Mouse (Mus musculus) adrenal gland, adult 18-20 months (tissue): ENCODE measurements around the gene Drd5. TPM values are rescaled to one million over a fixed set of nuclear protein-coding genes. Genes with fewer than 3 reads are reported as not detected.
A peak's percentile ranks its signal among the peaks of the same experiment; 100 is the strongest.

Source experiments
- DNase-seq, 2 experiments: peaks; one replicate each; pipeline ENCODE4 v3.0.0; 2021 to 2022; ENCODE audit warnings: low spot score in 2 of 2
- total RNA-seq, 2 experiments: library from RNA; stranded (reverse); gene quantifications; 1 replicate in 1 of 2; 2 replicates in 1 of 2; pipeline ENCODE4 v1.2.3; 2021

The Drd5 gene
- total RNA-seq, 2 experiments from 2014 or later, result not detected

DNA sequence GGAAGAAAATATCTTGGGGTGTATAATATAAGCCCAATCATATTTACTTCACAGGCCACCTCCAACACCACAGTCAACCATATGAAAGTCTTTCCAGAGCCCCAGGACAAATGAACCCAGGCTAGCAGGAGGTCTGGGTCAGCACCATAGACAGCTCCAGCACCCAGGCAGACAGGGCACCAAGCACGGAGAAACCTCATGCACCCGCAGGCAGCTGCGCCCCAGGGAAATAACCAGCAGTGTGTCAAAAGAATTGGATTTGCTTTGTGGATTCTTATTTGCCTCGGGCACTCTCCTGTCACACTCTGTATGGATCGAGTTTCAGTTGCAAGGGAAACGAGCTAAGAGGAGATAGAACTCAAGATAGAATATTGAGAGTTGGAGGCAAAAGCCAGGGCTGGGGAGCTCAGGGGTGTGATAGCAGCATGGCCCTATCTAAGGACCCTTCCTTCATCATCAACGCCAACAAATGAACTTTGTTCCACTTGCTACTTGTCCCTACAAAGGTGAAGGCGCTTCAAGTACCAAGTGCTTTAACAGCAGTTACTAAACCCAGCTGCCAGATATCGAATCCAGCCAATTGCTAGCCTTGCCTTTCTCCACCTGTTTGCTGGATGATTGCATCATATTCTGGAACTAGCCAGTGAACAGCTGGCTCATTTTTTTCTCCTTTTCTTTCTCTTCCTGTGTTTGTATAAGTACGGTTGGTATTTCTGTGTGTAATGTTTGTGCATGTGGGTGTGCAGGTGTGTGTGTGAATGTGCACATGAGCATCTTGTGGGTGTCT, 27.7 kb downstream of the Drd5 start:
- peak; percentile 5 to 23 for DNase-seq

DNA sequence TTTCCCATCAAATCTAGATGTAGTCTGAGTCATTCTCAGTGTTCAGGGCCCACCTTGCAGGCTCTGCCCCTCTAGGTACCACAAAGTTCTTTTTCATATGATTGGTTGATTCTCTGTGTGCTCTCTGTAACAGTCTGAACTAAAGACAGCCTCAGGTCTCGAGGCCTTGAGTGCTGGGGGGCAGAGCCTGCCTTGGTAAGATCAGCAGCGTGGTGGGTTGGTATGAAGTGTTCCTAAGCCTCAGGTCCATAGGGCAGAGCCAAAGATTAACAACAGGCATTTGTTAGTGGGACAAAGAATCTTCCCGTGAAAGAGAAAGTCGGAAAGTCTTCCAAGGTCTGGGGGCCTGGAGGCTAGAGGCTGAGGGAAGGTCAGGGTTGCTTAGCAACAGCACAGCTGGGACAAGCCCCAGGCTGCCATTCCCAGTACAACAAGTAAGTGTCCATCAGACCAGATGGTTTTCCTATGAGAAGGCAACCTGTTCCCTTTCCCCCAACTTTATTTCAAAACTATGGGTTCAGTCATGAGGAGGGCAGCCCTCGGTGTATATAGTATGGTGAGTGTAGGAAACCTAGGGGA, 31.3 kb downstream of the Drd5 start:
- DNase-seq, result no peak

DNA sequence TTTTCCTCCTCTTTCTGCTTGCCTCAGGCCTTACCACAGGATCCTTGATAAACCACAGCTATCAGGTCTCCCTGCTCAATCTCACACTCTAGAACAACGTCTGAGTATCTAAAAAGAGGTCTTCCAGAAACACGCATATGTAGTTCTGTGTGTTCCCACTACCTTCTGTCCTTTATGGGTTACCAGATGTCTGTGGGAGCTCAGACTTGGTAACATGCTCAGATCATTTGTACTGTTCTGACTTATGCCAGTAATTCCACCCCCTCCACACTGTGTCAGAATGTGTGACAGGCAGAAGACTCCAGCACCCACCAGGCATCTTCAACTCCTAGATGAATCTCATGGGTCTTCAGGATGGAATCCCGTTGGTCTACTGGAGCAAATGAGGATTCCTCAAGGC, 37.8 kb downstream of the Drd5 start:
- no peak for DNase-seq

DNA sequence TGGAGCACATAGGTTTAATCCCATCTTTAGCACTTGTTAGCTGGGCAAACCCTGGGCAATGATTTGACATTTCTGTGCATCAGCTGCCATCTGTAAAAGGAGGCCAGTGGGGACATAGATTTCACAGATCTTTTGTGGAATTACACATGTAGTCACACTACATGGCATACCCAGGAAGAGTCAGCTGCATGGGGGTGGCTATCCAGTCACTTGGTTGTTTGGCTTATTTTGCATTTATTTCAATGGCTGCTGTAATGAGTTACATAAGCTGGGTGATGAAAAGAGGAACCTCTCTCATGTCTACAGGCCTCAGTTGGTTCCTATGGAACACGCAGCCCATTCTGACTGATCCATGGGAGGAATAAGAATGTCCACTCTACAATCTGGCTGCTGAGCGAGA, 40.5 kb downstream of the Drd5 start:
- no peak for DNase-seq

DNA sequence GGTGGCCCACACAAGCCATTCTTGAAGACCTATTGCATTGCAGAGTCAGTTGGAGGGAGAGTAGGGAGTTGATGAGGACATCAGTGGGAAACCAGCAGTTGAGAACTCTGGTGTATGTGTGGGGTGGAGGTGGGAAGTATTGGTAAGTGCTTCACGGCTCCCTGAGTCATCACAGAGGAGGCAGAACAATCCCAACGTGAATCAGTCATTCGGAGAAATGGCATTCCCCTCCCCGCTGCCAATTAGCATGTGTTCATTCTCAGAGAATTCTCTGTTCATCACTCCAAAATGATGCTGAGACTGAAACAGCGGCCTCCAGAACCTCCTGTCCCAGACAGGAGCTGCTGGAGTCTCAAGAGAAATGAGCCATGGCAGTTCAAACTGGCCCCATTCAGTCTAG, 45.2 kb downstream of the Drd5 start:
- DNase-seq, result no peak

DNA sequence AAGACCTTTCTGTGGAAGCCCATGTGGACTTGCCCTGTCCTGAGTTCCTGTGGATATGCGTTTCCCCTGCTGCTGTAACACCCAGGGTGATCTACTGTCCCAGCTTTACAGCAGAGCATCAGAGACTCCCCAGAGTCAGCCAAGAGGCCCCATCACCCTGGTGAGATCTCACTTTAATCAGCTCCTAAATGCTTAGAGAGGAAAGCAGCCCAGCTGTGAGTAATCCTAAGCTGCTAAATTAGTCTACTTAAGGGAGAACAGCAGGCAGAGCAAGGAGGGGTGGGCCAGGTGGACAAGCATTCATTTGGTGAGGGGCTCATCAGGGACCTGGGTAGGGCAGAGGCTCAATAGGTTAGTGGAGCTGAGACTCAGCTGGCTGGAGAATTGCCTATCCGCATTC, 46.4 kb downstream of the Drd5 start:
- DNase-seq, result no peak

DNA sequence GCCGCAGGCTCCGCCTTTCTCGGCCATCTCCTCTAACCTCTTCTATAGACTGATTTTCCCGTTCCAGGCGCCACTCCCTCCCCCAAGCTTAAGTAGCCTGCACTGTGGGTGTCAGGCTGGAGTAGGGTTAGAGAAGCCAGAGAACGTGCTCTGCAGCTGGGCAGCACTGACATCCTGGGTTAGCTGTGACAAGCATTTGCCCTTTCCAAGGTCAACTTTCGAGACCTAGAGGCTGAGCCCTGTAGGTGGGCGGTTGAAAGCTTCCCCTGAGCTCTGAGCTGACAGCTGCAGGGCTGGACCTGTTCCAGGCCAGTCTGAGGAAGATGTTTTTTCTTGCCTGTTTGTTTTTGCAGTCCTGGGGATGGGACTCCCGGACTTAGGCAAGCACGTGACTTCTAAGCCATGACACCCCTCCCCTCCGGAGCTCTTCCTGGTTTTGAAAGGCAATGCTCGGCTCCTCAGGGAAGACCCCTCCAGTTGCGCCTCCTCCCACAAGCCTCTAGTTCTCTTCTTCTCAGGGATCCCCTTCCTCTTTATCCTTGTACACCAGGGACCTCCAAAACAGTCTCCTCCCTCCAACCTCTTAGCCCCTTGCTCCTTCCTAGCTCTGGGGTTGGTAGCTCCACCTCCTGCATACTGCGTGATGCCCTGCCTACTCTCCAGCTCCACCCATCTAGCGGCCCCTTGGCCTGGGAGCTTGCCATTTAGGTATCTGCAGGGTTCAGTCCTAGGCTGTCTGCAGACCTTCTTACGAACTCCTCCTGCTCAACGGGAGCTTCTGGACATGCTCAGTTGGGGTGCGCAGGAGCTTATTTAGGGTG, 47.7 kb downstream of the Drd5 start:
- peak in 1 of 2 experiments; percentile 9 for DNase-seq

DNA sequence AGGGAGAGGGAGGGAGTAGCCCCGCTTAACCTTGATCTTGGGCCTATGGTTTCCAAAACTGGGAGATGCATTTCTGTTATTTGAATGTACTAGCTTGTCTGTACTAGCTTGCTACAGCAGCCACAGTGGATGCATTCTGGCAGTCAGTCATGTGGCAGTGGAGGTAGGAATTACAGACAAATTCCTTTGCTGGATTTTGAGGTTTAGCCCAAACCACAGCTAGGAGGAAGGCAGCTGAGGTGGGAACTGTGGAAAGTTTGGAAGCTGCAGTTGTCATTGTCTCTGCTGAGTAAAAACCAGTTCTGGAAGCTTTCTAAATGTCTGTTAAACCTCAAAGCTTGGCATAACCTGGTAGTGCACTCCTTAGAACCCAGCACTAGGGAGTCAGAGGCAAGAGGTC, 52.1 kb downstream of the Drd5 start:
- no peak for DNase-seq

Other genes with a start within 250 kb of the Drd5 start
- 10 to 100 TPM; 43.5 to 71.0 TPM for gene Nsg1, start 159.5 kb upstream of the Drd5 start, total RNA-seq
- 1 to 10 TPM; 7.7 to 9.4 TPM for gene Zbtb49, start 98.9 kb upstream of the Drd5 start, total RNA-seq
- gene Lyar, start 98.9 kb upstream of the Drd5 start, total RNA-seq, result 10 to 100 TPM; 17.6 to 23.4 TPM
- gene Tmem128, start 59.2 kb upstream of the Drd5 start, total RNA-seq, result 10 to 100 TPM; 36.1 to 39.2 TPM
- gene Otop1, start 43.4 kb upstream of the Drd5 start, total RNA-seq, result 10 to 100 TPM; 38.4 to 96.2 TPM
- gene Slc2a9, start 183.8 kb downstream of the Drd5 start, total RNA-seq, result 1 to 10 TPM; 2.0 to 2.6 TPM
- 100 to 1,000 TPM; 123 to 153 TPM for gene Wdr1, start 243.9 kb downstream of the Drd5 start, total RNA-seq